Mouse (Mus musculus) neural tube, embryonic 11.5 days (tissue): ENCODE measurements around the gene Sytl1. TPM values are rescaled to one million over a fixed set of nuclear protein-coding genes. Genes with fewer than 3 reads are reported as not detected.

Experiments used
- ATAC-seq: fragments of 200-750 bp; cut with Nextera tagmentation; 2 replicates; pipeline ENCODE4 v1.8.0; 2017; ENCODE audit warnings: moderate number of reproducible peaks, mild to moderate bottlenecking, moderate TSS enrichment, moderate library complexity; ENCODE audit not compliant: insufficient read depth, low FRiP score, low TSS enrichment
- DNase-seq: peaks from one replicate; pipeline ENCODE4 v3.0.0-alpha.2; 2015; ENCODE audit warnings: low spot score
- H3K27ac ChIP-seq: fragments of 300-500 bp; sonication (generic); 2 replicates; pipeline ENCODE4 v1.5.1; 2014; ENCODE audit warnings: low read depth, mild to moderate bottlenecking, low read length
- H3K27me3 ChIP-seq: fragments of 300-500 bp; sonication (generic); 2 replicates; pipeline ENCODE4 v1.6.1; 2014; ENCODE audit warnings: mild to moderate bottlenecking, low read length, mixed read lengths; ENCODE audit not compliant: control insufficient read depth, insufficient read depth
- H3K36me3 ChIP-seq: fragments of 300-500 bp; sonication (generic); 2 replicates; pipeline ENCODE4 v1.6.1; 2014; ENCODE audit warnings: mild to moderate bottlenecking, low read length, moderate library complexity, mixed read lengths; ENCODE audit not compliant: control insufficient read depth, insufficient read depth
- H3K4me1 ChIP-seq: fragments of 300-500 bp; sonication (generic); 2 replicates; pipeline ENCODE4 v1.6.1; 2014; ENCODE audit warnings: low read length, mixed read lengths; ENCODE audit not compliant: control insufficient read depth, insufficient read depth
- H3K4me2 ChIP-seq: fragments of 300-500 bp; sonication (generic); 2 replicates; pipeline ENCODE4 v1.6.1; 2014; ENCODE audit warnings: low read depth, mild to moderate bottlenecking, moderate library complexity
- H3K4me3 ChIP-seq: fragments of 300-500 bp; sonication (generic); 2 replicates; pipeline ENCODE4 v1.5.1; 2014; ENCODE audit warnings: low read depth, low read length
- H3K9ac ChIP-seq: fragments of 300-500 bp; sonication (generic); 2 replicates; pipeline ENCODE4 v1.6.1; 2014; ENCODE audit warnings: mild to moderate bottlenecking, low read length
- H3K9me3 ChIP-seq: fragments of 300-500 bp; sonication (generic); 2 replicates; pipeline ENCODE4 v1.6.1; 2016; ENCODE audit warnings: low read length; ENCODE audit not compliant: control insufficient read depth
- WGBS: fragments of 180-500 bp; shearing (Covaris S2); extraction: QIAGEN DNeasy Blood & Tissue Kit; methylation state at CpG from one replicate; pipeline ENCODE4 v1.1.7; 2014; 5-methylcytosine and 5-hydroxymethylcytosine counted together
- polyA plus RNA-seq: library from polyadenylated mRNA; unstranded; fragments of >200 nt; fragmentation: Nextera tagmentation; extraction: Ambion mirVana; gene quantifications from 2 replicates; pipeline ENCODE4 v1.2.1, GENCODE M21; 2014

The Sytl1 gene
- 1.2 and 1.4 TPM in 2 replicates for polyA plus RNA-seq

DNA sequence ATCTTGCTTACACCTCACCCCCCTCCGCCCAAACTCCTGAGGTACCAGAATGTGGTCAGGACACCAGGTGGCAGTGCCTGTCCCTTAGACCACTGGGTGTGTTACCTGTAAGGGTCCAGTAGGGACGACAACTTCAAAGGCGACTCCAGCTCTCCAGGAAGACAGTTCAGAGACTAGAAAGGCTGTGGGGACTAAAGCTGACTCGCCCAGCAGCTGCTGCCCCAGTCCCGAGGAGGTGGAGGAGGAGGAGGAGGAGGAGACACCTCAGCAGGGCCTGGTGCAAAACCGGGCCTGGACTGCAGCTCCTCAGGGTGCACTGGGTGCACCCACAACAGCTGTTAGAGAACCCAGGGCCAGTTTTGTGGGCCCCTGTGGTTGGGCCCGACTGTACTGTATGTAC, at the start of gene Sytl1:
Sytl1 (minus strand) TSS at position 232 of the 400 bp plus-strand sequence.
- ATAC-seq (no peak), DNase-seq (no peak)
- Histone ChIP-seq H3K27ac (no peak within 1 kb of the TSS), H3K27me3 (no peaks in the 10 kb centered on the region), H3K9ac (no peak within 1 kb of the TSS), H3K9me3 (no peaks in the 10 kb centered on the region), H3K36me3 (peaks cover 25% of the 10 kb centered on the region), H3K4me1 (no peaks in the 10 kb centered on the region), H3K4me3 (no peak within 1 kb of the TSS), H3K4me2 (no peak within 1 kb of the TSS)
- WGBS = 47% methylated on average over 7 of the region's 7 CpGs

GRCm38 (mm10) chr4:133309948-133310347, 47.0 kb upstream of the Sytl1 start:
- Histone ChIP-seq H3K4me2 (no peak overlapping the region), H3K9me3 (no peaks in the 10 kb centered on the region), H3K27me3 (no peaks in the 10 kb centered on the region), H3K9ac (no peak overlapping the region), H3K4me3 (no peak overlapping the region), H3K36me3 (no peaks in the 10 kb centered on the region), H3K27ac (no peak overlapping the region), H3K4me1 (no peaks in the 10 kb centered on the region)
- ATAC-seq (no peak), DNase-seq (peak; percentile 85)
- 0% methylated on average over 3 of the region's 3 CpGs for WGBS

DNA sequence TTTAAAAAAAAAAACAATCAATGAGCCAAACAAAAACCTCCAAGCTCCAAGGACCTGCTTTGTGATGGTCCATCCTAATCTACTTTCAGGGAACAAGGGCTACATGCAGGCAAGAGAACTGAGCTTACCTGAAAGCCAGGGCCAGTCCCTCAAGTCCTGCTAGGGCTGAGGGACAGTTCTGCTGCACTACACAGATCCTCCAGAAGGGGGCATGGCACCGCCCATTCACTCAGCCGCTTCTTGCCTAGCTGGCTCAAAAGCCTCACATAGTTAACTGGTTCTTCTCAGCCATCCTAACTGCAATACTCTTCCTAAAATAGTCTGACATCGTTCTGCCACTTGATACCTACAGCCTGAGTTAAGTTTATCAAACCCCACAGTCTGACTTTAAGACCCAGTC, 44.4 kb upstream of the Sytl1 start:
- 38% methylated on average over 3 of the region's 3 CpGs for WGBS
- H3K4me3 ChIP-seq = no peak overlapping the region

GRCm38 (mm10) chr4:133305825-133306224, 42.9 kb upstream of the Sytl1 start:
- no peak for ATAC-seq
- 88% methylated on average over 7 of the region's 7 CpGs for WGBS
- H3K27ac ChIP-seq = no peak overlapping the region

More for the DNA sequence above, 44.4 kb upstream of the Sytl1 start:
- Histone ChIP-seq H3K4me2 (no peak overlapping the region), H3K27ac (no peak overlapping the region), H3K9me3 (no peaks in the 10 kb centered on the region), H3K27me3 (no peaks in the 10 kb centered on the region), H3K36me3 (peaks cover 2% of the 10 kb centered on the region; the same call in 1 of the 2 replicates), H3K9ac (no peak overlapping the region), H3K4me1 (no peaks in the 10 kb centered on the region)
- DNase-seq = peak; percentile 59
- ATAC-seq = no peak

GRCm38 (mm10) chr4:133304770-133305169, 41.9 kb upstream of the Sytl1 start:
- Histone ChIP-seq H3K4me1 (no peaks in the 10 kb centered on the region), H3K36me3 (peaks cover 4% of the 10 kb centered on the region), H3K9ac (no peak overlapping the region), H3K4me2 (no peak overlapping the region), H3K4me3 (no peak overlapping the region), H3K27me3 (no peaks in the 10 kb centered on the region), H3K27ac (no peak overlapping the region), H3K9me3 (no peaks in the 10 kb centered on the region)
- no peak for ATAC-seq
- DNase-seq = no peak
- 93% methylated on average over 7 of the region's 7 CpGs for WGBS

More at GRCm38 (mm10) chr4:133305825-133306224, 42.9 kb upstream of the Sytl1 start:
- Histone ChIP-seq H3K36me3 (peaks cover 2% of the 10 kb centered on the region; the same call in 1 of the 2 replicates), H3K4me2 (no peak overlapping the region), H3K9ac (no peak overlapping the region), H3K9me3 (no peaks in the 10 kb centered on the region), H3K27me3 (no peaks in the 10 kb centered on the region), H3K4me1 (no peaks in the 10 kb centered on the region), H3K4me3 (no peak overlapping the region)
- DNase-seq = no peak

DNA sequence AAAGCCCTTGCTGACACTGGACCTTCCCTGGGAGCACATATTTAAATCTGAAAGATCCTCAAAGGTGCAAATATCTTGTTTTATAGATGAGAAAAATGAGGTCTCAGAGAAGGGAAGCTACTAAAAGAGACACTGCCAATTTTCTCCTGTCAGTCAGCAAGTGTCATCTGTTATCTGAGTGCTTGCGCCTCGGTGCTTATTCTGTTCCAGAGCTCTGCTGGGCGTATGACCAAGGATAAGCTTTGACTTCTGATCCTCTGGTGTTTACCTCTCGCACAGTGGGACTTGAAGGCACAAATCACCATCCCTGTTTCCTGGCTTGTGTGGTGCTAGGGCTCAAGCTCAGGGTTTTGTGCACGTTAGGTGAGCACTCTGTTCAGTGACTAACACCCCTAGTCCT, 39.8 kb upstream of the Sytl1 start:
- Histone ChIP-seq H3K36me3 (peaks cover 4% of the 10 kb centered on the region), H3K27me3 (no peaks in the 10 kb centered on the region), H3K27ac (no peak overlapping the region), H3K4me2 (no peak overlapping the region), H3K9ac (no peak overlapping the region), H3K9me3 (no peaks in the 10 kb centered on the region), H3K4me3 (no peak overlapping the region), H3K4me1 (peaks cover 9% of the 10 kb centered on the region; the same call in 1 of the 2 replicates)
- ATAC-seq (no peak), DNase-seq (no peak)
- 90% methylated on average over 5 of the region's 5 CpGs for WGBS

DNA sequence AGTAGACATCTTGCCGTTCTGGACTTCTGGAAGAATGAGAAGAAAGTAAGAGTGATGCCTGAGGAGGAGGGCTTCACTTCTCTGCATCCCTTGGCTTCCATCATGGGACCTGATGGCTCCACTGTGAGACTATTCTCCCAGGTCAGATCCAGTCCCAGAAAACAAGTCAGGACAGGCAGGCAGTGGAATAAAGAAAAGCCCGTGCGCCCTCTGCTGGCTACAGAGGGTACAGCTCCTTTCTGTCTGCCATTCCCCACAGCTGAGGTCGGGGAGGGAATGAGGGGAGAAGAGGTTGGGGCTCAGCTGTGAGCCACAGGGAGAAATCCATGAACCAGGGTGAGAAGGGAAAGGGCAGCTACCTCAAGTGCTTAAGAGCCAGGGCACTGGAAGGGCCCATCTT, 38.9 kb upstream of the Sytl1 start:
- Histone ChIP-seq H3K27ac (no peak overlapping the region), H3K4me1 (peaks cover 9% of the 10 kb centered on the region; the same call in 1 of the 2 replicates), H3K36me3 (peaks cover 4% of the 10 kb centered on the region), H3K9me3 (no peaks in the 10 kb centered on the region), H3K4me3 (no peak overlapping the region), H3K27me3 (no peaks in the 10 kb centered on the region), H3K9ac (no peak overlapping the region), H3K4me2 (no peak overlapping the region)
- ATAC-seq (peak; percentile 53; the same call in 1 of the 2 replicates), DNase-seq (peak; percentile 79)
- WGBS = 21% methylated on average over 4 of the region's 4 CpGs

DNA sequence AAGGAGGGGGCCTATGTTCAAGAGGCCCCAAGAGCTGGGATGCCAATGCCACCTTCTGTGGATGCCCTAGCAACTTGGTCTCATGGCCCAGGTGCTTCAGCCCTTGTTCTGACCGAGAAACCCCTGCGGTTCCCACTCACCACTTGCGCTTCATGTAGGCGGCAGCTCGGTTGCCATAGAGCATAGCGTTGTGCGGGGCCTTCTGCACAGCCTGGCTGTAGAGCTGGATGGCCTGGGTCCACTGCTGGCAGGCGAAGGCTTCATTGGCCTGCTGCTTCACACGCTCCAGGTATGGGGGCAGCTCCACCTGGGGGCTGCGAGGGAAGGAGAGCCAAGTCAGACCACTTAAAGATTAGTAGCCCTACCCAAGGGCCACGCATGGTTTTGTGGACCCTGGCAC, 37.5 kb upstream of the Sytl1 start:
- peaks cover 9% of the 10 kb centered on the region; the same call in 1 of the 2 replicates for H3K4me1 ChIP-seq
- DNase-seq = no peak
- no peak overlapping the region for H3K27ac ChIP-seq
- H3K27me3 ChIP-seq = no peaks in the 10 kb centered on the region
- H3K9ac ChIP-seq = no peak overlapping the region
- H3K36me3 ChIP-seq = peaks cover 4% of the 10 kb centered on the region
- no peaks in the 10 kb centered on the region for H3K9me3 ChIP-seq
- WGBS = 87% methylated on average over 11 of the region's 11 CpGs
- H3K4me2 ChIP-seq = no peak overlapping the region
- H3K4me3 ChIP-seq = no peak overlapping the region
- no peak for ATAC-seq

- no peak for DNase-seq
- no peak overlapping the region; the same call in 1 of the 2 replicates for H3K9ac ChIP-seq
- no peak overlapping the region for H3K4me3 ChIP-seq
- H3K27ac ChIP-seq = no peak overlapping the region
- no peak for ATAC-seq
- peaks cover 4% of the 10 kb centered on the region for H3K36me3 ChIP-seq
- 57% methylated on average over 5 of the region's 5 CpGs for WGBS
- no peaks in the 10 kb centered on the region for H3K27me3 ChIP-seq
- no peaks in the 10 kb centered on the region for H3K9me3 ChIP-seq
- H3K4me2 ChIP-seq = no peak overlapping the region
- H3K4me1 ChIP-seq = peaks cover 9% of the 10 kb centered on the region; the same call in 1 of the 2 replicates
Measured at GRCm38 (mm10) chr4:133299701-133300100, 36.8 kb upstream of the Sytl1 start.
